Mouse (Mus musculus): Measurements from ENCODE around the gene Kif26b.

Gene Kif26b

DNA sequence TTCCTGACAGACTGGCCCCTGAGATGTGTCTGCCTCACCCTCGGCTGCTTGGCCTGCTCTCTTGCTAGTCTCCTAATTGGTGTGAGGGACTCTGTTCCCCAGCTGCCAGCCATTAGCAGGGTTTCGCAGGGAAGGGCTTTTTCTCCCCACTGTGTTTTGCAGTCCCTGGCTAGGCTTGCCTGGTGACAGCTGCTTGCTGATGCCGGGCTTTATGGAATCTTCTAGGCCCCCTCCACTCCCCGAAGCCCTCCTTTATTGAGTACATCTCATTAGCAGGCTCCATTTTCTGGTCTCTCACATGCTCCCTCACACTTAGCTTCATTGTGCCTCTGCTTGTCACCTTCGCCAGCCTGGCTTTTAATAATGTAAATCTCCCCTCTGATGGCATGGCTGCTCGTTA, 327.0 kb downstream of the Kif26b start:
- DNase-seq = no peak

DNA sequence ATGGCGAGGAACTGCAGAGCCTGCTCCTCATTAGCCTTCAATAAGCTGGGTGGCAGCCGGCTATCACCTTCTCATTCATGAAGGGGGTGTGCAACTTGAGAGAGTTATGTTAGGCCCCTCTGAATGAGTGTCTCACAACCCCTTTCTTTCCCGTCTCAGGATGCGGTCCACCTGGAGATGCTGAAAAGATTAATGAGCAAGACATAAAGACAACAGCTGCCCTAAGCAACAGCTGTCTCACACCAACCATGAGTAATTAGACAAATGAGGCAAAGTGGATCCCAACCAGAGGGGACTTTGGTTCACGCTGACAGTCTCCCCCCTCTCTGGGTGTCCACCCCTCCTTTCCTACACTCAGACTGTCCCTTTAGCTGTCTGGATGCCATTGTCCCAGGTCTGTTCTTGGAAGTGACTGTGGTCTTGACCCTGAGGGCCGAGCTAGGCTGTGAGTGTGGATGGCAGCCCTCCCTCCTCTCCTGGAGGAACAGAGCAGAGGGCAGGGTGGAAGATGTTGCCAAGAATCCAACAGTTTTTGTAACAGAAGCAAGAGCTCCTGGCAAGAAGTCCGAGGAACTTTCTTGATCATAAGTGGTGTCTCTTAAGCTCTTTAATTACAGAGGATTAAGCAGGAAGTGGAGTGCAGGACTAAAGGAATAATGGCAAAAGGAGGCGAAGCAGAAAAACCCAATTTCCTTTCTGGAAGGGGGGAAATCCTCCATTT, 331.9 kb downstream of the Kif26b start:
- no peak for DNase-seq

GRCm38 (mm10) chr1:178861392-178861762, 332.5 kb downstream of the Kif26b start:
- DNase-seq = no peak

- DNase-seq = no peak
These were observed 334.8 kb downstream of the Kif26b start for GRCm38 (mm10) chr1:178863756-178864155.

DNA sequence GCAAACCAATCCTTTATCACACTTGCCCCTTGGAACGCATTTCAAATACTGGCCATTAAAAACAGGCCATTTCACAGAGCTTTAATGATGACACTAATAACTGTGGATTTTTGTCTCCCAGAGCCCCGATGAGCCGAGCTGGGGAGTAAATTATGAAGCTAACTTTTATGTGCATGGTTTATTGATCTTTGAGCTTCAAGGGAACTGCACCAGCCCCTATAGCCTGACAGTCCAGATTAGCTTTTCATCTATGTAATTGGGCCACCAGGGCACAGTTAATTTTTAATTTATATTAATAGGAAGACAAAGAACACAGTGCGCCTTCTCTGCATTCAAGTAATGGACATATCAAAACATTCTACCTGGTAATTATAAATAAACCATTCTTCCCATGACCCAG, 335.4 kb downstream of the Kif26b start:
- DNase-seq = no peak

DNA sequence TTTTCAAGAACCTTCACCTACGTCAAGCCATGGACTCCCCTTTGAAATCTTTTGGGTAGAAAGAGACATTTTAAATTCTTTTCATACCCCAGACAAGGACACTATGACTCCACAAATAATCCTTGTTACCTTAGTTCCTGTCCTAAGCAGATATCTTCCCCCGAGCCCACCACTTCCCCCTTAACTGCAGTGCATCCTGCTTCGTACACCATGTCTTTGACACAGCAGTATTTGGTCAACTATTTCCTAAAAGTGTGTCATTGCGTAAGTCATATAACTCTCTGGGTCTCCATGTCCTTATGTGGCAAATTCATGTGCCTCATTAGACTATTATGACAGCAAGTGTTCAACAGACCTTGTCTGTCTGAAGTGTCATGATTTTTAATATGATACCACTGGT, 337.8 kb downstream of the Kif26b start:
- DNase-seq = no peak

- DNase-seq = no peak
These were observed 342.1 kb downstream of the Kif26b start for GRCm38 (mm10) chr1:178871055-178871454.

GRCm38 (mm10) chr1:178876926-178877325, 348.0 kb downstream of the Kif26b start:
- DNase-seq = no peak

DNA sequence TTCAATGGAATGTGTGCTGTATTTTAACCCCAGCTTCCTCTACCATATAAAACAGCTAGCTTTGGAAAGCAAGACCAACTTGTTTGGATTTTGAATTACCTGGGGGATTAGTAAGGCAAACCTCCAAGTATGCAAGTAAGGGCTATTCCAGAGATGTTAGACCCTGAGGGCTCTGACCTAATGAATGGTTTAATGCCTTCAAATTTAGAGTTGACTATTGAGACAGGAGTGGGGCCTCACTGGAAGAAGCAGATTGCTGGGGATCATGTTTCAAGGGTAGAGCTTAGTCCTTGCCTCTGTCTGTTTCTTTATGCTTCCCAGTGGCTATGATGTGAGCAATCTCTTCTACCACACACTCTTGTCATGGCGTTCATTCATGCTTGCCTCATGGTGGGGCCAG, 349.8 kb downstream of the Kif26b start:
- DNase-seq = no peak

GRCm38 (mm10) chr1:178880905-178881304, 352.0 kb downstream of the Kif26b start:
- DNase-seq = no peak

DNA sequence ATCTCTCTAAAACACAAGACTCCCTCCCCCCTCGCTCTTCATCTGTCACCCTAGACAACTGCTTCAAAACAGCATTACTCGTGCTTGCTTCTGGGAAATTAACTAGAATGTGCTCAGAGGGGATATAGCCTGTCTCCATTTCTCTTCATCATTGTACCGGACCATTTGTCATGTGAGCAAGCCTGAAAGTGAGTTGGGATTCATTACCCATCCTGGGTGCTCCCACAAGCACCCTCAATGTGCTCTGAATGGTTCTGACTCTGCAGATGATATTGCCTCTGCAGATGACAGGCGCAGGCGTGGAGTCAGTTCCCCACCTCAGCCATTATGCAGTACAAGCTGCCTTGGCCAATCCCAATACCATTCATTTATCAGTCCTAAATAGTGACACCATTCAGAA, 357.7 kb downstream of the Kif26b start:
- no peak for DNase-seq

- DNase-seq = no peak
These were observed 363.5 kb downstream of the Kif26b start for GRCm38 (mm10) chr1:178892376-178892775.

DNA sequence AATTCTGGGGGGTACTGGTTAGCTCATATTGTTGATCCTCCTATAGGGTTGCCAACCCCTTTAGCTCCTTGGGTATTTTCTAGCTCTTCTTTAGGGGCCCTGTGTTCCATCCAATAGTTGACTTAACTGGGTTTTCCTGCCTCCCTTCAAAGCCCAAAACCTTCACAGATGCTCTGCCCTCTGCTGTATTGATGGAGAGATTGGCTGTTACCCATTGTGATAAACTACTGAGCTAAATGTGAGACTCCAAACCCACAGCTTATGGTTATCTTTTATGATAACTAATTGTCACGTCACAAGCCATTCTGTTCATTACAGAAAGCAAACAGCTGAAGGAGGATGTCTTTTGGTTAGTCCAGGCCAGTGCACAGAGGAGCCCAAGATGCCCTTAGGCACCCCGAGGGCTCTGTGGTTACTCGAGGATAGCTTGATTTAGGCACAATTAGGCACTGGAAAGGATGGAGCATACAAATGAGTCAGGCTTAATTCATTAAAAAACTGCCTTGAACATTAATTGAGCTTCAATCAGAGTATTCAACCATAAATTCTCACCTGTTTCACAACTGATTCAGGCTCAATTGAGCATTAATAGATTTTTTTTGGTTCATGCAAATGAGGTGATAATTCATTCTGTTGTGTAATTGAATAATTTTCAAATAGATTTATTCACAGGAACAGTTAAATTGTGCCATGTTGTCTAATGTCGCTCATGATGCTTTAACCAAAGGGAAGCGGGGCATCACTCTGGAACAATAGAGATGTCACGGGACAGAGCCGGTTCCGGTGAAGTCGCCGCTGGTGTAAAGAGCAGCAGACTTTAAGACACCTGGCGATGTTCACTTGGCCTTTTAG, 364.5 kb downstream of the Kif26b start:
- DNase-seq = no peak

- DNase-seq = no peak
These were observed 365.1 kb downstream of the Kif26b start for GRCm38 (mm10) chr1:178894081-178894401.

- no peak for DNase-seq
These were observed 366.7 kb downstream of the Kif26b start for GRCm38 (mm10) chr1:178895674-178896073.

DNA sequence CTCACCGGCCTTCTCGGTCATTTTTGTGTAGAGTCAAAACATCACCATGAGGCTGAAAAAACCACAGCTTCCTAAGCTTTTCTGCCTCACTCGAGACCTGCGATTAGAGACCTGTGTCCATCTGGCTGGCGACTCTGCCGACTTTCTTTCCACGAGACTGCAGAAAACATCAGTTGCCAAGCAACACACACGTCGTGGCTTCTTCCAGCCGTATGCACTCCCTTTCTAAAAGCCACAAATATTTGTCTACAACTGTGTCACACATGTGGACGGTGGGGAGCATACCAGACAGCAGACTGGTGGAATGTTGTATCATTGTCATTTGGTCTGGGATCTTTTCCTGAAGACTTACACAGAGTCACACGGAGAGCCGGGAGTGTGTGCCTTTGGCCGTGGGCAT, 382.0 kb downstream of the Kif26b start:
- DNase-seq = no peak

- no peak for DNase-seq
These were observed 384.2 kb downstream of the Kif26b start for GRCm38 (mm10) chr1:178912936-178913716.

- DNase-seq = no peak
These were observed 386.1 kb downstream of the Kif26b start for GRCm38 (mm10) chr1:178915056-178915455.

GRCm38 (mm10) chr1:178917194-178917902, 388.4 kb downstream of the Kif26b start:
- DNase-seq = peak; percentile 28 to 31

DNA sequence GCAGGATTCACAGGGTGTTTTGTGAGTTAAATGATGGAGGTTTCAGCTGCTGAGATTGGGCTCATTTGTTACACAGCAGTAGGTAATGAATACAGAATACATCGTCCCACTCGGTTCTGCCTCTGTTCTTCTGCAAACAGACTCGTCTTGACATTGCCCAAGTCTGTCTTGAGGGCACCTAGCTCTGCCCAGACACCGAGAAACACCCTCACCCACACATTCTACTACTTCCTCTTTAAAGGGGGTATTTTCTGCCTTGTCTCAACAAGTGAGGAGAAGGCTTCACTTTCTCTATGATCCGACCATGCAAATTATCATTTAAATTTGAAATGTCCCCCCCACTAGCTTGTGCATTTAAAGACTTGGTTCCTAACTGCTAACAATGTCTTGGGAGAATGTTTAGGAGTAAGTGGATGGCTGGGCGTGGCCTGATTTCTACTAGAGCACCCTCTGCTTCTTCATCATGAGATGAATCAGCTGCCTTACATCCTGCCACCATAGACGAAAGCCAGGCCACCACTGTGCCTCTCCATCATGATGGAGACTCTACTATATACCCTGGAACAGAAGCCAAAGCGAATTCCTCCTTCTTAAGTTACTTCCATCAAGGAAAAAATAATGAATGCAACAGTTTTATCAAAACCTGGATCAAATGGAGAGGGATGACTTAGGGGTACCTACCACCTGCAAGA, 395.7 kb downstream of the Kif26b start:
- DNase-seq = no peak

GRCm38 (mm10) chr1:178929531-178929930, 400.6 kb downstream of the Kif26b start:
- DNase-seq = no peak

- DNase-seq = no peak
These were observed 405.2 kb downstream of the Kif26b start for GRCm38 (mm10) chr1:178933953-178934637.

All from cerebellum, postnatal 36 days (tissue).